Mouse (Mus musculus) forebrain, postnatal 0 days (tissue): ENCODE measurements around the gene Lrg1. TPM values are rescaled to one million over a fixed set of nuclear protein-coding genes. Genes with fewer than 3 reads are reported as not detected.

ENCODE experiments used
- ATAC-seq: fragments of 200-750 bp; cut with Nextera tagmentation; 2 replicates; pipeline ENCODE4 v1.8.0; 2017; ENCODE audit warnings: mild to moderate bottlenecking, moderate library complexity
- DNase-seq: peaks from one replicate; pipeline ENCODE4 v3.0.0-alpha.2; 2015
- H3K27ac ChIP-seq: fragments of 300-500 bp; sonication (generic); 2 replicates; pipeline ENCODE4 v1.5.1; 2014; ENCODE audit warnings: low read depth, mild to moderate bottlenecking, antibody characterized with exemption, low read length, moderate library complexity, mixed read lengths
- H3K27me3 ChIP-seq: fragments of 300-500 bp; sonication (generic); 2 replicates; pipeline ENCODE4 v1.6.1; 2014; ENCODE audit warnings: mild to moderate bottlenecking, low read length, mixed read lengths; ENCODE audit not compliant: insufficient read depth
- H3K36me3 ChIP-seq: fragments of 300-500 bp; sonication (generic); 2 replicates; pipeline ENCODE4 v1.6.1; 2014; ENCODE audit warnings: mild to moderate bottlenecking, moderate library complexity; ENCODE audit not compliant: insufficient read depth
- H3K4me1 ChIP-seq: fragments of 300-500 bp; sonication (generic); 2 replicates; pipeline ENCODE4 v1.6.1; 2014; ENCODE audit warnings: antibody characterized with exemption; ENCODE audit not compliant: insufficient read depth
- H3K4me2 ChIP-seq: fragments of 300-500 bp; sonication (generic); 2 replicates; pipeline ENCODE4 v1.6.1; 2014; ENCODE audit warnings: low read depth, mild to moderate bottlenecking, moderate library complexity
- H3K4me3 ChIP-seq: fragments of 300-500 bp; sonication (generic); 2 replicates; pipeline ENCODE4 v1.5.1; 2014; ENCODE audit warnings: low read depth, low read length, mixed read lengths
- H3K9ac ChIP-seq: fragments of 300-500 bp; sonication (generic); 2 replicates; pipeline ENCODE4 v1.6.1; 2014; ENCODE audit warnings: mild to moderate bottlenecking
- H3K9me3 ChIP-seq: fragments of 300-500 bp; sonication (generic); 2 replicates; pipeline ENCODE4 v1.6.1; 2016; ENCODE audit warnings: low read length
- CTCF ChIP-seq: sonication (generic); IDR thresholded peaks from 2 replicates; pipeline ENCODE4 v1.5.1; 2016; ENCODE audit warnings: antibody characterized with exemption, control low read depth, low read depth
- WGBS: fragments of 180-500 bp; shearing (Covaris S2); extraction: QIAGEN DNeasy Blood & Tissue Kit; methylation state at CpG from one replicate; pipeline ENCODE4 v1.1.7; 2014; 5-methylcytosine and 5-hydroxymethylcytosine counted together
- polyA plus RNA-seq: library from polyadenylated mRNA; unstranded; fragments of >200 nt; fragmentation: Nextera tagmentation; extraction: Ambion mirVana; gene quantifications from 2 replicates; pipeline ENCODE4 v1.2.1, GENCODE M21; 2015
- total RNA-seq: library from RNA; depleted of rRNA; stranded (reverse); fragments of >200 nt; gene quantifications from 2 replicates; pipeline ENCODE4 v1.2.3, GENCODE M21; 2014

Gene Lrg1
- total and polyA plus RNA-seq, 2 experiments from 2014 or later = 0.46 TPM; not detected in 1

DNA sequence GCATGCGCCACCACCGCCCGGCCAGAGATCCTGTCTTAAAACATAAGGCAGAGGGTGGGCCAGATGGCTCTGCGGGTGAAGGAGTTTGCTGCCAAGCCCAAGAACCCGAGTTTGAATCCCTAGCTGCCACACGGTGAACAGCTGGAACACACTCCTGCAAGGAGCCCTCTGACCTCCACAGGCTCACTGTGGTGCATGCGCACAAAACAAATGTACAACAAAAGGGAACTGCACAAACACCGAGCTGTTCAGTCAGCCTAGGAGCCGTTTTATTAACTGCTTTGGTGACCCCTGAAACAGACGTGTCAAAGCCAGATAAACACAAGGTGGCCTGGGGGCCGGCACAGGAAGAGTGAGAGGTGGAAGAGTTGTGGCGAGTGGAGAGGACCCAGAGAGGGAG is 2.4 kb downstream of the Lrg1 start:
- Histone ChIP-seq H3K9me3 (peaks cover 12% of the 10 kb centered on the region; the same call in 1 of the 2 replicates), H3K27ac (no peak overlapping the region), H3K36me3 (peaks cover 16% of the 10 kb centered on the region), H3K4me2 (no peak overlapping the region), H3K4me3 (no peak overlapping the region), H3K4me1 (no peaks in the 10 kb centered on the region), H3K9ac (no peak overlapping the region), H3K27me3 (peaks cover 33% of the 10 kb centered on the region)
- TF ChIP-seq CTCF = no peak
- 50% methylated on average over 12 of the region's 12 CpGs for WGBS
- ATAC-seq (no peak), DNase-seq (no peak)

DNA sequence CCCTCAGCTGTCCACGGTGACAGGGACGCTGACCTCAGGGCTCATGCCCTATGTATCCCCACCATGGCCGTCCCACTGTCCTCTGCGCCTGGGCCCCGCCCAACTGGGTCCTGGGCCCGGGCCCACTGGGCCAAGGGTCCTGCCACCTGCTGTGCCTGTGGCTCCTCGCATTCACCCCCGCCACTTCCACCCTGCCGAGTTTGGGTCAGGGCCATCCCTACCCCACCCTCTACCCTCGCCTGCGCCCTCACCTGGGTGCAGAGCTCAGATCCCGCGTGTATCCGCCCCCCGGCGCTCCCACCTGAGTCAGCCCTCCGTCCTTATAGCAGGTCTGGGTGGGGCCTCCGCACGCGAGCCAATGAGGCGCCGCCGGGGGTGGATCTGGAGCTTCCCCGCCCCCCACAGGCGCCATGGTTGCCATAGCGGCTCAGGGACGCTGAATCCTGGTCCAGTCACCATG is 4.5 kb downstream of the Lrg1 start, which contains the start of gene Plin5:
Plin5 (minus strand) TSS at position 346 of the 460 bp plus-strand sequence.
- Histone ChIP-seq H3K9me3 (peaks cover 4% of the 10 kb centered on the region; the same call in 1 of the 2 replicates), H3K4me3 (peak within 1 kb of the TSS; percentile 28), H3K36me3 (no peaks in the 10 kb centered on the region), H3K9ac (0 out of 2 replicates have a peak within 1 kb of the TSS, but pooled peaks have one; percentile 22), H3K27me3 (peaks cover 33% of the 10 kb centered on the region), H3K27ac (no peak within 1 kb of the TSS), H3K4me2 (peak within 1 kb of the TSS; percentile 48), H3K4me1 (no peaks in the 10 kb centered on the region)
- peak; percentile 70 for ATAC-seq
- peak; percentile 56 for DNase-seq
- 2% methylated on average over 27 of the region's 27 CpGs for WGBS
- TF ChIP-seq CTCF = no peak

DNA sequence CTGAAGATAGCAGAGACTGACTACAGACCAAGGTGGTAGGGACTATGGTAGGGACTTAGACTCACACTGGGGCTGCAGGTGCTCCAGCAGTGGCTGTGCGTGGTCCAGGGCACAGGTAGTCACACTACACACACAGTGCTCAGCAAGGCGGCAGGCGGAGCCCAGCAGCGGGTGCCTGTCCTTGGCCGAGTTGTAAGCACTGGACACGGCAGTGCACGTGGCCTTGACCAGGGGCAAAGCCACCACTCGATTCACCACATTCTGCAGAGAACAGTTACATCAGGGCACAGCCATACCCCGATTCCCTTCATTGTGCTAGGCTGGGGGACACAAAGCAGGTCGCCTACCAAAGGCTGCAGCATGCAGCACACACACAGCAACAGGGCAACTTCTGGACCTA is 5.6 kb downstream of the Lrg1 start:
- TF ChIP-seq CTCF = no peak
- no peak overlapping the region for H3K4me3 ChIP-seq
- no peak overlapping the region for H3K4me2 ChIP-seq
- H3K27ac ChIP-seq = no peak overlapping the region
- DNase-seq (no peak), ATAC-seq (no peak)
- H3K9ac ChIP-seq = no peak overlapping the region
- H3K9me3 ChIP-seq = no peaks in the 10 kb centered on the region
- H3K27me3 ChIP-seq = peaks cover 24% of the 10 kb centered on the region
- no peaks in the 10 kb centered on the region for H3K4me1 ChIP-seq
- H3K36me3 ChIP-seq = no peaks in the 10 kb centered on the region
- 78% methylated on average over 10 of the region's 10 CpGs for WGBS

DNA sequence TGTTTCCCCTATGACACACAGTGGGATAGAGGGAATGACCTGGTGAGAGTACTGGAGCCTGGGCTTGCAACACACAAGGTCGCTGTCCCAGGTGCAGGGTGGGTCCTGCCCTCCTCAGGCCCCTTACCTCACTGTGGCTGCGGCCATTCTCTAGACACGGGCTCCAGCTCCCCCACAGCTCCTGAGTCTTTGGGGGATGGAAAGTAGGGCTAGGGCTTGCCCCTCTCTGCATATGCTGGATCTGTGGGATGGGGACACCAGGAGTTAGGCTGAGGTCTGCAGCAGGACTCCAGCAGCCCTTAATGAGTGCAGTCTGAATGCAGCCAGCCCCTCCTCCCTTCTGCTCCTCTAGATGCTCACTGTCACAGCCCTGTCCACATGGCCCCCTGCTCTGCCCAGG is 9.1 kb downstream of the Lrg1 start:
- 72% methylated on average over 3 of the region's 3 CpGs for WGBS
- no peak overlapping the region for H3K27ac ChIP-seq

DNA sequence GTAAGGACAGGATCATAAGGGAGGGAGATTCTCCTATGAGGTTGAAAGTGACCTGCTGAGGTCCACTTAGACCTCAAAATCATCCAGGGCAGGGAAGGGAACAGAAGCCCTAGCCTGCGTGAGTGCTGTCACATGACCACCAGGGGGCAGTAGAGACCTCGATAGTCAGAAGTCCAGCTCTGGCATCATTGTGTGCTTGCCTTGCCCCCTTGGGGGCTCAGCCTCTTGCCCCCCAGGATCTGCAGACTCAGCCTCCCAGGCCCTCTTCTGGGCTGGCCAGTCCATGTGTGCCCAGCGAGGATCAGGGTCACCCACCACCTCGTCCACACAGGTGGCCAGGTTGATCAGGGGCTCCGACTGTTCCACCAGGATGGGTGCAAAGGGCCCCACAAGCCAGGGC is 9.9 kb downstream of the Lrg1 start:
- Histone ChIP-seq H3K27ac (no peak overlapping the region), H3K27me3 (no peaks in the 10 kb centered on the region), H3K36me3 (peaks cover 4% of the 10 kb centered on the region; the same call in 1 of the 2 replicates), H3K9ac (no peak overlapping the region), H3K9me3 (no peaks in the 10 kb centered on the region), H3K4me1 (no peaks in the 10 kb centered on the region), H3K4me3 (no peak overlapping the region), H3K4me2 (no peak overlapping the region)
- ATAC-seq (peak; percentile 51), DNase-seq (peak; percentile 80)
- TF ChIP-seq CTCF = peak; percentile 90
- WGBS = 47% methylated on average over 5 of the region's 5 CpGs

More for the DNA sequence above, 9.1 kb downstream of the Lrg1 start:
- Histone ChIP-seq H3K9ac (no peak overlapping the region), H3K4me3 (no peak overlapping the region), H3K4me1 (no peaks in the 10 kb centered on the region), H3K4me2 (no peak overlapping the region), H3K9me3 (no peaks in the 10 kb centered on the region), H3K36me3 (peaks cover 4% of the 10 kb centered on the region; the same call in 1 of the 2 replicates), H3K27me3 (no peaks in the 10 kb centered on the region)
- TF ChIP-seq CTCF = no peak
- DNase-seq (no peak), ATAC-seq (no peak)

DNA sequence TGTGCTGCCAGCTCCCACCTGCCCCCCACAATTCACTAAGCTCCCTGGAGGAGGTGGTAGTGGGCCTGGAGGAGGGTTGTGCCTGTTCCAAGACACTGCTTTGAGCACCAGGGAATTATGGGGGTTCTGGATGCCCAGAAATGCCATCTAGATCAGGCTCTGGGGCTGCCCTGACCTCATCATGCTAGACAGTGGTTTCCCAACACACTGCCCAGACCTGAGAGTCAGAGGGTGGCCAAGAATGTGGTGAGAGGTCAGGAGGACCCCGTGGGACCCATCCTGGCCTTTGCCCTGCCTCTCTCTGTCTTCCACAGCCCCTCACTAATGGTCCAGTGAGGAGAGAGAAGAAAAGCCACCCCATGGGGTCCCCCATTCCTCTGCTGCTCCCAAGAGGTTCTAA is 10.8 kb downstream of the Lrg1 start:
- no peak for TF ChIP-seq CTCF
- Histone ChIP-seq H3K9ac (no peak overlapping the region), H3K27ac (no peak overlapping the region), H3K4me3 (no peak overlapping the region), H3K27me3 (no peaks in the 10 kb centered on the region), H3K36me3 (peaks cover 4% of the 10 kb centered on the region; the same call in 1 of the 2 replicates), H3K4me1 (no peaks in the 10 kb centered on the region), H3K9me3 (no peaks in the 10 kb centered on the region), H3K4me2 (no peak overlapping the region)
- WGBS = 67% methylated on average over 1 of the region's 1 CpGs
- ATAC-seq (no peak), DNase-seq (no peak)

DNA sequence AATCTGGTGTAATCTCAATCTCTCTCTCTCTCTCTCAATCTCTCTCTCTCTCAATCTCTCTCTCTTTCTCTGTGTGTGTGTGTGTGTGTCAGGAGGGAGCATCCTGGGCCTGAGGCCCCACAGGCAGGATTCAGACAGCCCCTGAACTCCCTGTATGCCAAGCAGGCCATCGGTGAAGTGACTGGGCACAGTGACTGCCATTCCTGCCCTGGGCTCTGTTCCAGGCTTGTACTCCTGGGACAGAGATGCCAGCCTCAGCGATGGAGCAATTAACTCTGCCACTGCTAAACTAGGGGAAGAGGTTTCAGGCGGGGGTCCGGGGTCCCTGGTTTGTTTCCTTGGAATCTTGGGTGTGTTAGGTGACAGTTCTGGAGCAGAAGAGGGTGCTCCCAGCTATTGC is 11.2 kb downstream of the Lrg1 start:
- DNase-seq (no peak), ATAC-seq (no peak)
- Histone ChIP-seq H3K27me3 (no peaks in the 10 kb centered on the region), H3K9me3 (no peaks in the 10 kb centered on the region), H3K4me3 (no peak overlapping the region), H3K27ac (no peak overlapping the region), H3K9ac (no peak overlapping the region), H3K4me1 (no peaks in the 10 kb centered on the region), H3K36me3 (peaks cover 4% of the 10 kb centered on the region; the same call in 1 of the 2 replicates), H3K4me2 (no peak overlapping the region)
- WGBS = 57% methylated on average over 4 of the region's 4 CpGs
- no peak for TF ChIP-seq CTCF
